Mouse (Mus musculus): ENCODE results near the gene Rwdd4a. TPM values are rescaled to one million over a fixed set of nuclear protein-coding genes. Genes with fewer than 3 reads are reported as not detected.

Gene Rwdd4a
- polyA plus RNA-seq, 1 experiment from 2014 or later: 44.4 TPM

- Histone ChIP-seq H3K27ac (replicated peaks; ENCODE audit: low read depth, low read length) (no peak overlapping the region), H3K9me3 (ENCODE audit: control insufficient read depth, low read length) (no peaks in the 10 kb centered on the region), H3K9ac (ENCODE audit: low read length) (no peak overlapping the region), H3K27me3 (ENCODE audit: control insufficient read depth, insufficient read depth, low read length) (no peaks in the 10 kb centered on the region), H3K36me3 (ENCODE audit: control insufficient read depth, insufficient read depth, low read length) (no peaks in the 10 kb centered on the region), H3K4me3 (ENCODE audit: low read depth, low read length) (no peak overlapping the region), H3K4me1 (ENCODE audit: control insufficient read depth, insufficient read depth, low read length) (no peaks in the 10 kb centered on the region), H3K4me2 (ENCODE audit: low read depth, severe bottlenecking) (no peak overlapping the region)
- DNase-seq (ENCODE audit: low spot score) (no peak), ATAC-seq (ENCODE audit: insufficient number of reproducible peaks, low FRiP score, low TSS enrichment, low read depth) (no peak)
- WGBS: 70% methylated on average over 7 of the region's 7 CpGs
Observed at GRCm38 (mm10) chr8:47558274-47558673, 24.8 kb downstream of the Rwdd4a start.

DNA sequence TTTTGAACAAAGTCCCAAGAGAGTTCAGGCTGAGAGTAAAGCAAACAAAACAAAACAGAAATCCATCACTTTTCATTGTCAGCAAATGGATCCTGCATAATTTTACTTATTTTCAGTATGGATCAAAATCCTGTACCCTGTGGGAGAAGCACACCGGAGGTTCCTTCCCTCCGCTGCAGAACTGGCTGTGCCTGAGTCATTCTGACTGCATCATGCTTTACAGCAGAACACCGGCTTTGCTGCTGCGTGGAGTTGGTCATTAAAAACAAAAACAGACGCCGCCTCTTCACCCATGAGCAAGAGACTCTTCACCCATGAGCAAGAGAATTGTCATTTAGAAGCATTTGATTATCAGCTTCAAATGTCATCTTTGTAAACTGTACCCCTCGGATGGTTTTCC is 27.3 kb downstream of the Rwdd4a start:
- H3K4me3 ChIP-seq (ENCODE audit: low read depth, low read length): no peak overlapping the region
- 88% methylated on average over 7 of the region's 7 CpGs for WGBS
- H3K36me3 ChIP-seq (ENCODE audit: control insufficient read depth, insufficient read depth, low read length): no peaks in the 10 kb centered on the region
- H3K27ac ChIP-seq (replicated peaks; ENCODE audit: low read depth, low read length): no peak overlapping the region
- H3K9me3 ChIP-seq (ENCODE audit: control insufficient read depth, low read length): no peaks in the 10 kb centered on the region
- no peak overlapping the region for H3K4me2 ChIP-seq (ENCODE audit: low read depth, severe bottlenecking)
- ATAC-seq (ENCODE audit: insufficient number of reproducible peaks, low FRiP score, low TSS enrichment, low read depth): no peak
- no peaks in the 10 kb centered on the region for H3K4me1 ChIP-seq (ENCODE audit: control insufficient read depth, insufficient read depth, low read length)
- no peak overlapping the region for H3K9ac ChIP-seq (ENCODE audit: low read length)
- H3K27me3 ChIP-seq (ENCODE audit: control insufficient read depth, insufficient read depth, low read length): no peaks in the 10 kb centered on the region
- DNase-seq (ENCODE audit: low spot score): no peak

DNA sequence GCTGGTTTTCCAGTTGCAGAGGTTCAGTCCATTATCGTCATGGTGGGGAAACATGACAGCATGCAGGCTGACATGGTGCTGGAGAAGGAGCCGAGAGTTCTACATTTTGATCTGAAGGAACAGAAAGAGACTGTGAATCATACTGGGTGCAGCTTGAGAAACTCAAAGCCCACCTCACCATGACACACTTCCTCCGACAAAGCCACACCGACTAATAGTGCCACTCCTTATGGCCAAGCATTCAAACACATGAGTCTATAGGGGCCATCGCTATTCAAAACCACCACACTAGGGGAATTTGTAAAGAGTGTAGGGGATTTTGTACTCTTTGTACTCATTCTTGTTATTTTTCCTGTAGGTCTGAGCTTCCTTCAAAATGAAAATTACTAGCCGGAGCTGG is 33.1 kb downstream of the Rwdd4a start:
- DNase-seq (ENCODE audit: low spot score) (no peak), ATAC-seq (ENCODE audit: insufficient number of reproducible peaks, low FRiP score, low TSS enrichment, low read depth) (no peak)
- Histone ChIP-seq H3K4me3 (ENCODE audit: low read depth, low read length) (no peak overlapping the region), H3K36me3 (ENCODE audit: control insufficient read depth, insufficient read depth, low read length) (no peaks in the 10 kb centered on the region), H3K27me3 (ENCODE audit: control insufficient read depth, insufficient read depth, low read length) (no peaks in the 10 kb centered on the region), H3K27ac (replicated peaks; ENCODE audit: low read depth, low read length) (no peak overlapping the region), H3K9me3 (ENCODE audit: control insufficient read depth, low read length) (no peaks in the 10 kb centered on the region), H3K4me2 (ENCODE audit: low read depth, severe bottlenecking) (no peak overlapping the region), H3K4me1 (ENCODE audit: control insufficient read depth, insufficient read depth, low read length) (no peaks in the 10 kb centered on the region), H3K9ac (ENCODE audit: low read length) (no peak overlapping the region)
- whole genome bisulfite sequencing: 96% methylated on average over 6 of the region's 6 CpGs

- H3K9ac ChIP-seq (ENCODE audit: low read length): no peak overlapping the region
- no peak overlapping the region for H3K27ac ChIP-seq (replicated peaks; ENCODE audit: low read depth, low read length)
- ATAC-seq (ENCODE audit: insufficient number of reproducible peaks, low FRiP score, low TSS enrichment, low read depth): no peak
- no peaks in the 10 kb centered on the region for H3K4me1 ChIP-seq (ENCODE audit: control insufficient read depth, insufficient read depth, low read length)
- no peaks in the 10 kb centered on the region for H3K9me3 ChIP-seq (ENCODE audit: control insufficient read depth, low read length)
- 89% methylated on average over 5 of the region's 5 CpGs for WGBS
- no peak for DNase-seq (ENCODE audit: low spot score)
- no peaks in the 10 kb centered on the region for H3K27me3 ChIP-seq (ENCODE audit: control insufficient read depth, insufficient read depth, low read length)
- no peak overlapping the region for H3K4me3 ChIP-seq (ENCODE audit: low read depth, low read length)
- no peaks in the 10 kb centered on the region for H3K36me3 ChIP-seq (ENCODE audit: control insufficient read depth, insufficient read depth, low read length)
- H3K4me2 ChIP-seq (ENCODE audit: low read depth, severe bottlenecking): no peak overlapping the region
Observed at GRCm38 (mm10) chr8:47568098-47568497, 34.6 kb downstream of the Rwdd4a start.

GRCm38 (mm10) chr8:47570161-47570560 is 36.7 kb downstream of the Rwdd4a start:
- H3K4me3 ChIP-seq (ENCODE audit: low read depth, low read length): no peak overlapping the region
- no peak overlapping the region for H3K4me2 ChIP-seq (ENCODE audit: low read depth, severe bottlenecking)
- H3K27ac ChIP-seq (replicated peaks; ENCODE audit: low read depth, low read length): no peak overlapping the region
- H3K27me3 ChIP-seq (ENCODE audit: control insufficient read depth, insufficient read depth, low read length): no peaks in the 10 kb centered on the region
- DNase-seq (ENCODE audit: low spot score) (no peak), ATAC-seq (ENCODE audit: insufficient number of reproducible peaks, low FRiP score, low TSS enrichment, low read depth) (no peak)
- no peak overlapping the region for H3K9ac ChIP-seq (ENCODE audit: low read length)
- H3K9me3 ChIP-seq (ENCODE audit: control insufficient read depth, low read length): no peaks in the 10 kb centered on the region
- 86% methylated on average over 6 of the region's 6 CpGs for WGBS
- no peaks in the 10 kb centered on the region for H3K36me3 ChIP-seq (ENCODE audit: control insufficient read depth, insufficient read depth, low read length)
- H3K4me1 ChIP-seq (ENCODE audit: control insufficient read depth, insufficient read depth, low read length): no peaks in the 10 kb centered on the region

- Histone ChIP-seq H3K4me1 (ENCODE audit: control insufficient read depth, insufficient read depth, low read length) (no peaks in the 10 kb centered on the region), H3K36me3 (ENCODE audit: control insufficient read depth, insufficient read depth, low read length) (no peaks in the 10 kb centered on the region), H3K9me3 (ENCODE audit: control insufficient read depth, low read length) (no peaks in the 10 kb centered on the region), H3K4me2 (ENCODE audit: low read depth, severe bottlenecking) (no peak overlapping the region), H3K27ac (replicated peaks; ENCODE audit: low read depth, low read length) (no peak overlapping the region), H3K9ac (ENCODE audit: low read length) (no peak overlapping the region), H3K4me3 (ENCODE audit: low read depth, low read length) (no peak overlapping the region), H3K27me3 (ENCODE audit: control insufficient read depth, insufficient read depth, low read length) (no peaks in the 10 kb centered on the region)
- ATAC-seq (ENCODE audit: insufficient number of reproducible peaks, low FRiP score, low TSS enrichment, low read depth) (no peak), DNase-seq (ENCODE audit: low spot score) (no peak)
- WGBS: 92% methylated on average over 7 of the region's 7 CpGs
Observed at GRCm38 (mm10) chr8:47573482-47573881, 40.0 kb downstream of the Rwdd4a start.

DNA sequence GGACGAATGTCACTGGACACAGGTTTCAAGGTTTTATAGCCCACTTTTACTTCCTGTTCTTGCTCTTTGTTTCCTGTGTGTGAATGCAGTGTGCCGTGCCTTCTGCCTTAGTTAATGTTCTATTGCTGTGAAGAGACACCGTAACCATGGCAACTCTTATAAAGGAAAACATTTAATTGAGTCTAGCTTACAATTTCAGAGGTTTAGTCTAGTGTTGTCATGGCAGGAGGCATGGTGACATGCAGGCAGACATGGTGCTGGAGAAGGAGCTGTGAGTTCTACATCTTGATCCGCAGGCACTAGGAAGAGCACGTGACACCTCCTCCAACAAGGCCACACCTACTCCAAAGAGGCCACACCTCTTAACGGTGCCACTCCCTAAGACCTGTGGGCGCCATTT is 48.0 kb downstream of the Rwdd4a start:
- H3K4me1 ChIP-seq (ENCODE audit: control insufficient read depth, insufficient read depth, low read length): no peaks in the 10 kb centered on the region
- ATAC-seq (ENCODE audit: insufficient number of reproducible peaks, low FRiP score, low TSS enrichment, low read depth) (no peak), DNase-seq (ENCODE audit: low spot score) (no peak)
- H3K9ac ChIP-seq (ENCODE audit: low read length): no peak overlapping the region
- H3K27ac ChIP-seq (replicated peaks; ENCODE audit: low read depth, low read length): no peak overlapping the region
- H3K4me3 ChIP-seq (ENCODE audit: low read depth, low read length): no peak overlapping the region
- WGBS: 82% methylated on average over 7 of the region's 7 CpGs
- H3K4me2 ChIP-seq (ENCODE audit: low read depth, severe bottlenecking): no peak overlapping the region
- H3K9me3 ChIP-seq (ENCODE audit: control insufficient read depth, low read length): no peaks in the 10 kb centered on the region
- H3K27me3 ChIP-seq (ENCODE audit: control insufficient read depth, insufficient read depth, low read length): no peaks in the 10 kb centered on the region
- no peaks in the 10 kb centered on the region for H3K36me3 ChIP-seq (ENCODE audit: control insufficient read depth, insufficient read depth, low read length)

- H3K4me3 ChIP-seq (ENCODE audit: low read depth, low read length): no peak overlapping the region
- 93% methylated on average over 5 of the region's 5 CpGs for WGBS
Observed at GRCm38 (mm10) chr8:47588616-47589015, 55.2 kb downstream of the Rwdd4a start.

DNA sequence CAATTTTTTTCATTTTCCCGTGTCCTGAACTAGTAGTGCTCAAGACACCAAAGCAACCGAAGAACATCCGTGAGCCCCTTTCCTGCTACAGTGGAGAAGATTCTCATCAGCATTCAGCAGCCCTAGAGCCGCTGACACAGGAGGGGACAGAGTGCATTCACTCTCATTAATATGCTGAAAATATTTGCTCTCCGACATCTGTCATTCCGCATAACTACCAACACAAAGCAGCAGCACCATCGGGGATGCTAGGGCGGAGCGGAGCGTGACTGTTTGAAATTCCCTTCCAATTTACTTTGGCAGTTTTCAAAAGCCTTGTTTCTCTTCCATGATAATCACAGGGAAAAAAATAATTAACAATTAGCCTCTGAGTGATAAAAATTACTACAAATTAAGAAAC is 56.9 kb downstream of the Rwdd4a start:
- no peaks in the 10 kb centered on the region for H3K27me3 ChIP-seq (ENCODE audit: control insufficient read depth, insufficient read depth, low read length)
- H3K9ac ChIP-seq (ENCODE audit: low read length): no peak overlapping the region
- no peaks in the 10 kb centered on the region for H3K9me3 ChIP-seq (ENCODE audit: control insufficient read depth, low read length)
- DNase-seq (ENCODE audit: low spot score) (no peak), ATAC-seq (ENCODE audit: insufficient number of reproducible peaks, low FRiP score, low TSS enrichment, low read depth) (no peak)
- 91% methylated on average over 10 of the region's 10 CpGs for WGBS
- H3K27ac ChIP-seq (replicated peaks; ENCODE audit: low read depth, low read length): no peak overlapping the region
- no peaks in the 10 kb centered on the region for H3K36me3 ChIP-seq (ENCODE audit: control insufficient read depth, insufficient read depth, low read length)
- no peaks in the 10 kb centered on the region for H3K4me1 ChIP-seq (ENCODE audit: control insufficient read depth, insufficient read depth, low read length)
- H3K4me2 ChIP-seq (ENCODE audit: low read depth, severe bottlenecking): no peak overlapping the region
- no peak overlapping the region for H3K4me3 ChIP-seq (ENCODE audit: low read depth, low read length)

More at GRCm38 (mm10) chr8:47588616-47589015, 55.2 kb downstream of the Rwdd4a start:
- Histone ChIP-seq H3K4me2 (ENCODE audit: low read depth, severe bottlenecking) (no peak overlapping the region), H3K9me3 (ENCODE audit: control insufficient read depth, low read length) (no peaks in the 10 kb centered on the region), H3K27me3 (ENCODE audit: control insufficient read depth, insufficient read depth, low read length) (no peaks in the 10 kb centered on the region), H3K9ac (ENCODE audit: low read length) (no peak overlapping the region), H3K4me1 (ENCODE audit: control insufficient read depth, insufficient read depth, low read length) (no peaks in the 10 kb centered on the region), H3K36me3 (ENCODE audit: control insufficient read depth, insufficient read depth, low read length) (no peaks in the 10 kb centered on the region), H3K27ac (replicated peaks; ENCODE audit: low read depth, low read length) (no peak overlapping the region)
- no peak for DNase-seq (ENCODE audit: low spot score)
- ATAC-seq (ENCODE audit: insufficient number of reproducible peaks, low FRiP score, low TSS enrichment, low read depth): no peak
